ENCODE assay signal across 17 mouse cellular contexts in genomic region chr4:131411936-131412335, GRCm38 (mm10).
"Had no signal": no experiment of that assay in that cellular context is flagged by ENCODE, and none has a peak within 500 bp of the region (broad histone marks: within the 10 kb centered on the region; RNA-seq: fewer than 3 reads in every experiment).

No protein-coding gene starts in this region.

- H3K4me1 ChIP-seq: liver, embryonic 13.5 days had no signal

- H3K9ac ChIP-seq: liver, embryonic 13.5 days; midbrain, embryonic 13.5 days had no signal

- ATAC-seq: intestine, embryonic 16.5 days; midbrain, embryonic 13.5 days; midbrain, embryonic 16.5 days had no signal

- H3K27me3 ChIP-seq: liver, embryonic 13.5 days; midbrain, embryonic 13.5 days had no signal

- H3K4me3 ChIP-seq: left cerebral cortex, adult 2 months; liver, embryonic 13.5 days; midbrain, embryonic 10.5 days; midbrain, embryonic 13.5 days; myocyte had no signal

- H3K4me2 ChIP-seq: liver, embryonic 13.5 days; midbrain, embryonic 13.5 days had no signal

- H3K36me3 ChIP-seq: liver, embryonic 13.5 days; midbrain, embryonic 10.5 days; midbrain, embryonic 13.5 days had no signal

- H3K27ac ChIP-seq: left cerebral cortex, adult 2 months; liver, embryonic 13.5 days; midbrain, embryonic 10.5 days; midbrain, embryonic 13.5 days had no signal

- DNase-seq: kidney, adult 18-20 months; kidney, adult 9 months; kidney, postnatal 14 days; kidney, postnatal 4 days; layer of hippocampus, postnatal 36 days; liver, embryonic 13.5 days; lung, adult 2 months; lung, postnatal 14 days; lung, postnatal 4 days; thymus, adult 18-20 months; thymus, postnatal 4 days had no signal

- H3K9me3 ChIP-seq: liver, embryonic 13.5 days; midbrain, embryonic 10.5 days; midbrain, embryonic 13.5 days had no signal
